Mouse (Mus musculus): ENCODE results near the gene 4931406P16Rik. TPM values are rescaled to one million over a fixed set of nuclear protein-coding genes. Genes with fewer than 3 reads are reported as not detected.
"Not testable (repeated sequence)": the region's sequence is repeated elsewhere in the genome, so short reads cannot be mapped to it uniquely, and the experiment has no call there.

The 4931406P16Rik gene
- polyA plus RNA-seq, 1 experiment from 2014 or later, result 32.5 TPM

DNA sequence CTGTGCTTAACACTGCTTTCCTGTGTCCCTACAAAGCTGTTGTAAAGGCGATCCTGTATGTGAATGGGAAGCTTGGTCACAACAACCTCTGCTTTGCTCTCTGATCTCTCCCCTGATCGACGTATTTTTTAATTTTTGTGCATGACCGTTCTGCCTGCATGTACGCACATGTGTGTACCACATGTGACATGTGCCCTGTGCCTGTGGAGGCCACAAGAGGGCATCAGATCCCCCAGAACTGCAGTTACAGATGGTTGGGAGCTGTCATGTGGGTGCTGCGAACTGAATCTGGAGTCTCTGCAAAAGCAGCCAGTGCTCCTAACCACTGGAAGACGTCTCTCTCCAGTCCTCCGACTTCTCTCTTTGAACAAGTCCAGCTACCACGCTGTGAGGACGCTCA is 91.0 kb downstream of the 4931406P16Rik start:
- no peak overlapping the region for H3K4me2 ChIP-seq
- H3K27me3 ChIP-seq, result no peaks in the 10 kb centered on the region
- H3K4me1 ChIP-seq (replicated peaks), result peaks cover 17% of the 10 kb centered on the region
- 92% methylated on average over 10 of the region's 10 CpGs for WGBS
- no peak overlapping the region for H3K4me3 ChIP-seq
- no peak for ATAC-seq (ENCODE audit: low read depth)
- H3K9me3 ChIP-seq, result no peaks in the 10 kb centered on the region
- peaks cover 96% of the 10 kb centered on the region for H3K36me3 ChIP-seq
- H3K27ac ChIP-seq (replicated peaks), result no peak overlapping the region
- H3K9ac ChIP-seq, result no peak overlapping the region

DNA sequence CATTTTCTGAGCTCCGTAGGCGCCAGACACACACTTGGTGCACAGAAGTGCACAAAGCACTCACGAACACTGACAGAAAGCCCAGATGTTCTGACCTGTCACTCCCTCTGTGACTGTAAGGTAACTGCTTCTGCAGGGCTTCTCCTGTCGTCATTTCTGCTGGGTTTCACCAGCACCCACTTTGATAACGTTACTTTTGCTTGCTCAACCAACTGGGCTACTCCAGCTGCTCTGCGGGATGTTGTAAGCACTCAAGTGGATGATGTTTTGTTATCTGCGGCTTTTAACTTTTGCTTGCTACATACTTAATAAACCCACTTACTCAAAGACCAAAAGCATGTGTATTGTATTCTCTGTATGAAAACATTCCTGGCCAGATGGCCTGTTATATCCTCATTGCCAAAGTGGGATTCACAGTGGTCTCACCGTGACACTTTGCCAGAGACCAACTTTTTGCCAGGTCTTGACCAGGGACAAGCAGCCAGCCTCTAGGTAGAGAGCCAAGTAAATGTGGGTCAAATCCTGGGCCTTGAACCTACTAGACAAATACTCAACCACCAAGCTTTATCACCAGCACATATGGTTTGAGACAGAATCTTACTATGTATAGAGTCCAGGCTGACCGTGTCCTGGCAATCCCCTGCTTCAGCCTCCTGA is 91.6 kb downstream of the 4931406P16Rik start:
- H3K36me3 ChIP-seq, result peaks cover 95% of the 10 kb centered on the region
- no peak overlapping the region for H3K4me2 ChIP-seq
- no peak for ATAC-seq (ENCODE audit: low read depth)
- no peaks in the 10 kb centered on the region for H3K9me3 ChIP-seq
- WGBS, result 88% methylated on average over 9 of the region's 9 CpGs
- H3K27ac ChIP-seq (replicated peaks), result no peak overlapping the region
- peaks cover 11% of the 10 kb centered on the region; the same call in 1 of the 2 replicates for H3K4me1 ChIP-seq (replicated peaks)
- H3K9ac ChIP-seq, result no peak overlapping the region
- no peak overlapping the region for H3K4me3 ChIP-seq
- no peaks in the 10 kb centered on the region for H3K27me3 ChIP-seq

DNA sequence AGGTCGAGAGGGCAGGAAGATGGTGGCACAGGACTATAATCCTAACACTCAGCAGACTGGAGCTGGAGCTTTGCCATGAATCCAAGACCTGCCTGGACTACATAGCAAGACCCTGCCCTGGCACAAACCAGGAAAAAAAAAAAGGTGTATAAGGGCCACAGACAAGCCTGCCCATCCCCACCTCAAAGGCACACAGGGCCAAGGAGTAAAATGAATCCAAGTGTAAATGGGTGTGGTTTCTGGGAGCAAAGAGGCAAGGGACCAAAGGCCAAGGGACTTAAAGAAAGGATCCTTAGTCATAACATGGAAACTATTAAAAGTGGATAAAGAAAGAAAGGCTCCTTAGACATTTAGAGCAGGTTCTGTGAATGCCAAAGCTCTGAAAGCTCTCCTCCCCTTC is 94.9 kb downstream of the 4931406P16Rik start:
- Histone ChIP-seq H3K4me2 (no peak overlapping the region), H3K9ac (no peak overlapping the region), H3K4me1 (replicated peaks) (no peaks in the 10 kb centered on the region), H3K4me3 (no peak overlapping the region), H3K27ac (replicated peaks) (no peak overlapping the region), H3K9me3 (no peaks in the 10 kb centered on the region), H3K27me3 (no peaks in the 10 kb centered on the region), H3K36me3 (peaks cover 92% of the 10 kb centered on the region)
- 69% methylated on average over 1 of the region's 1 CpGs for WGBS
- ATAC-seq (ENCODE audit: low read depth), result no peak

DNA sequence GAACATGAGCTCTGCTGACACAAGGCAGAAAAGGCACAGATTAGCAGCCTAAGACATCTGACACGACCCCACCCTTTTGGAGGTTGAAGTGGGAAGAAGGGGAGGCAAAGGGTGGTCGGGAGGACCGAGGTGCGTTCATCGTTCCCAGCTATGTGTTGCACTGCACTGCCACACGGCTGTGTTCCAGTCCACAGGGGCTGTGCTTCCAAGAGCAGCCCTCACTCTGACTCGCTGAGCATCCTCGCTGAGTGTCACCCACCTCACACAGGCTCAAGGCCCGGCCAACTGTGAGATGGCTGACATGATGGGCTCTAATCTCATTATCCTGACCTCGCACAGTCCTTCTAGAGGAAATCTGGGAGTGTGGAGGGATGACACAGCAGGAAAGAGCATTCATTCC is 96.9 kb downstream of the 4931406P16Rik start:
- ATAC-seq (ENCODE audit: low read depth), result no peak
- Histone ChIP-seq H3K36me3 (peaks cover 92% of the 10 kb centered on the region), H3K4me2 (no peak overlapping the region), H3K9ac (no peak overlapping the region), H3K4me3 (no peak overlapping the region), H3K27ac (replicated peaks) (no peak overlapping the region), H3K4me1 (replicated peaks) (no peaks in the 10 kb centered on the region), H3K27me3 (no peaks in the 10 kb centered on the region), H3K9me3 (no peaks in the 10 kb centered on the region)
- 91% methylated on average over 10 of the region's 10 CpGs for WGBS

DNA sequence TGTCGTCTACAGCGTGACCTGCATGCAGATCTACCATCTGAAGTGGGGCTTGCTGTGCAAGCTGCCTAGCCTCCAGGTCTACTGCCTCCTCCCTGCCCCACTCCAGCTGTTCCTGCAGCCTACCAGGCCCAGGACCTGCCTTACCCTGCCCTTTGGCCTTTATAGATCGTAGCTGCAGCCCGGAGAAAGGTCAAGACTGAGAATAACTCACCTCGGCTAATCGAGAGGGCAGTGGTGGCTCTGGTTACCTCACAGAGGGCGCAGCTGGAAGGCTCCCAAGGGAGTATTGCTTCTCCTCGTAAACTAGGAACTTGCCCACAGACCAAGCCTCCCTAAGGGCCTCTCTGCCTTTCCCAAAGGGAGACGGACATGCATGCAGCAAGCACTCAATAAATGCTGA is 97.9 kb downstream of the 4931406P16Rik start:
- Histone ChIP-seq H3K4me2 (no peak overlapping the region), H3K9ac (no peak overlapping the region), H3K27ac (replicated peaks) (no peak overlapping the region), H3K4me3 (no peak overlapping the region), H3K27me3 (no peaks in the 10 kb centered on the region), H3K36me3 (peaks cover 92% of the 10 kb centered on the region), H3K4me1 (replicated peaks) (no peaks in the 10 kb centered on the region), H3K9me3 (no peaks in the 10 kb centered on the region)
- 85% methylated on average over 9 of the region's 9 CpGs for whole genome bisulfite sequencing
- no peak for ATAC-seq (ENCODE audit: low read depth)

DNA sequence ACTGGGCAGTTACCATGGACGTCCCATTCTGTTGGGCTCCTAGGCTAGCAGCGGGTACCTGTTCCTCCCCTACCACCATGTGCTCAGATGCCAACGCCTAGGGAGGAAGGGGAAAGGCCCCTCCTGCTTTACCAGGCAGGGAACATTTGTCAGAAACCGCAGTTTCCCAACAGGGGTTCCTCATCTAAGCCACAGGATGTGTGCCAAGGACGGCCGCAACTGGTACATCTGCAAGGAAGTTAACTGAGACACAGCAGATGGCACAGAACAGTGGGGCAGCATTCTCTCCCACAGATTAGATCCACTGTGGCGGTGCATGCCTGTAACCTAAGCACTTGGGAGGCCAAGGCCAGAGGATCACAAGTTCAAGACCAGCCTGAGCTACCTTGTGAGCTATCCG is 98.7 kb downstream of the 4931406P16Rik start:
- Histone ChIP-seq H3K36me3 (peaks cover 92% of the 10 kb centered on the region), H3K9ac (no peak overlapping the region), H3K27ac (replicated peaks) (no peak overlapping the region), H3K4me2 (no peak overlapping the region), H3K9me3 (no peaks in the 10 kb centered on the region), H3K4me1 (replicated peaks) (no peaks in the 10 kb centered on the region), H3K4me3 (no peak overlapping the region), H3K27me3 (no peaks in the 10 kb centered on the region)
- ATAC-seq (ENCODE audit: low read depth), result no peak
- 88% methylated on average over 8 of the region's 8 CpGs for WGBS

DNA sequence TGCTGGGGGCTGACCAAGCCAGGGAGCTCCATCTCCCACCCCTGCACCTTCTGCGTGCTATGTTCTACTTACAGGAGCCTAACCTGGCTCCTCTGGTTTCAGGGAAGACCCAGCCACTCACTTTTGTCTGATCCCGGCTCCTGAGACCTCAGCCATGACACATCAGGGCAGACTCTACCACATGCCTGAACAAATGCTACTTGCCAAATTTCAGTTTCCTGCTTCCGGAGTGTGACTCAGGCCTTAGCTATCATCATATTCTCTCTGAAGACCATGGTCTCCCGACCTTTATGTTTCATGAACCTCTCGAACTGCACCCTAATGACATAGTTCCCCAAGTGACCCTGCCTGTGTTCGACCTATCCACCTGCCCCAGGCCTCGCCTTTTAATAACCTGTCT is 100.1 kb downstream of the 4931406P16Rik start:
- H3K4me3 ChIP-seq, result no peak overlapping the region
- H3K4me1 ChIP-seq (replicated peaks), result no peaks in the 10 kb centered on the region
- H3K9me3 ChIP-seq, result no peaks in the 10 kb centered on the region
- no peak overlapping the region for H3K27ac ChIP-seq (replicated peaks)
- no peak for ATAC-seq (ENCODE audit: low read depth)
- WGBS, result 97% methylated on average over 7 of the region's 7 CpGs
- no peaks in the 10 kb centered on the region for H3K27me3 ChIP-seq
- H3K4me2 ChIP-seq, result no peak overlapping the region
- H3K9ac ChIP-seq, result no peak overlapping the region
- peaks cover 95% of the 10 kb centered on the region for H3K36me3 ChIP-seq

DNA sequence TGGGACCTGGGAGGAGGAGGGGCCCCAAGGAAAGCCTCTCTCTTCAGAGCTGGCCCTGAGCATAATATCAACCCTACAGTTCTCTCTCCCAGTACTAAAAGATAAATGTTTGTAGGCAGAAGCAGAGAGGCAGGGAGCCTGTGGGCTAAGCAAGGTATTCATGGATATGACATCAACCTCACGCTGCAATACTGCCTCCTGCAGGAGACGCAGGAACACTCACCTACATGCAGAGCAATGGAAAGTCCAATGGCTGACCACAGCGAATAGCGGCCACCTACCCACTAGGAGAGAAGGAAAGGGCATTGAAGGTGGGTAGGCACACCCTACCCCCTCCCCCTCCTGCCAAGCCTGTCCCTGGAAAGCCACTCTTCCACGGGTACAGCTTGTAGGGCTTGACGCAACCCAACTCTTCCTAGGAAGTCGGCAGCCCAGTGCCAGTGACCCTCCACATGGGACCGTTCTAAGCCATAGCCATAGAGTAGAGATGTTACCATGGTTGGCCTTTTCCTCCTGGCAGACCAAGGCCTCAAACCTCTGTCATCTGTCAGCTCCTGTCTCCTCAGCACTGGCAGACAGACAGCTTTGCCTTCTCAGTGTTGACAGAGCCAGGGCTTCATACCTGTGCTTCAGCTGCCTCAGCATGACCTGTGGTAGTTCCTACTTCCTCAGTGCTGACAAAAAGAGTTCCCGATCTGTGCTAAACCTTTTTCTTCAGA is 105.2 kb downstream of the 4931406P16Rik start:
- WGBS, result 93% methylated on average over 9 of the region's 9 CpGs
- no peaks in the 10 kb centered on the region for H3K27me3 ChIP-seq
- no peak overlapping the region for H3K4me3 ChIP-seq
- no peak overlapping the region for H3K9ac ChIP-seq
- ATAC-seq (ENCODE audit: low read depth), result no peak
- H3K9me3 ChIP-seq, result no peaks in the 10 kb centered on the region
- no peaks in the 10 kb centered on the region for H3K4me1 ChIP-seq (replicated peaks)
- no peak overlapping the region for H3K27ac ChIP-seq (replicated peaks)
- peaks cover 100% of the 10 kb centered on the region for H3K36me3 ChIP-seq
- no peak overlapping the region for H3K4me2 ChIP-seq

DNA sequence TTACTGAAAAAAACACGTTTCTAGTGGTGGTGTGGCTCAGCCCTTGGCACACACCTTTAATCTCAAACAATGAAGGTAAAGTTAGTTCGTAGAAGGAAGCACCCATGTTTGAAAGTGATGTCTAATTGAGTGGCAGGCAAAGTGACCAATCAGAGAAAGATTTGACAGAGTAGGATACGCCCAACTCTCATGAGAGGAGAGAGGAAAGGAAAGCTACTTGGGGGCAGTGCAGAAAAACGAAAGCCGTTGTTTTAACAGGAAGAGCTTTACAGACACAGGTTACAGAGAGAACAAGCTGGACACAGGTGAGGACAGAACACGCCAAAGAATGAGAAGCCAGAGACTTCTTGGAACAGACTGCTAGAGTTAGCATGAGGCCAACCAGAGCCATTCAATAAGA is 107.0 kb downstream of the 4931406P16Rik start:
- Histone ChIP-seq H3K4me3 (no peak overlapping the region), H3K9ac (no peak overlapping the region), H3K36me3 (peaks cover 100% of the 10 kb centered on the region), H3K27ac (replicated peaks) (no peak overlapping the region), H3K9me3 (no peaks in the 10 kb centered on the region), H3K4me2 (no peak overlapping the region), H3K27me3 (no peaks in the 10 kb centered on the region), H3K4me1 (replicated peaks) (no peaks in the 10 kb centered on the region)
- ATAC-seq (ENCODE audit: low read depth), result no peak
- WGBS, result 93% methylated on average over 6 of the region's 6 CpGs

DNA sequence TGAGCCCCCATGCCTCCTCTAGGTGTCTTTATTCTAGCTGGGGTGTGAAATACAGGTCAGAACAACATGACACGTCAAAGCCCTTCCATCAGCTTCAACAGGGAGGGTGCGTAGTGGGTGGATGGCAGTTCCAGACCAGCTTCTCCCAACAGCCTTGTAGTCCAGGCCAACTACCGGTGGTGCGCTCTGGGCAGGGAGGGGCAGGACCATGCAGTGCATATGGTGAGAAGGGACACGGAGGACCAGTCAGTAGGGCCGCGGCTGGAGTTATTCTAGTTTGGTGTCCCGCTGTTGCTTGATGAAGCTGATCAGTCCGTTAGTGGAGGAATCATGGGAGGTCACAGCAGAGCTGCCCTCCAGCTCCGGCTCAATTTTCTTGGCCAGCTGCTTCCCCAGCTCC is 111.2 kb downstream of the 4931406P16Rik start:
- H3K9ac ChIP-seq; H3K4me2 ChIP-seq; H3K27ac ChIP-seq (replicated peaks); ATAC-seq (ENCODE audit: low read depth); H3K27me3 ChIP-seq; H3K4me3 ChIP-seq; H3K4me1 ChIP-seq (replicated peaks); H3K9me3 ChIP-seq: not testable (repeated sequence)
- WGBS, result 86% methylated on average over 10 of the region's 10 CpGs
- H3K36me3 ChIP-seq, result peaks cover 69% of the 10 kb centered on the region

DNA sequence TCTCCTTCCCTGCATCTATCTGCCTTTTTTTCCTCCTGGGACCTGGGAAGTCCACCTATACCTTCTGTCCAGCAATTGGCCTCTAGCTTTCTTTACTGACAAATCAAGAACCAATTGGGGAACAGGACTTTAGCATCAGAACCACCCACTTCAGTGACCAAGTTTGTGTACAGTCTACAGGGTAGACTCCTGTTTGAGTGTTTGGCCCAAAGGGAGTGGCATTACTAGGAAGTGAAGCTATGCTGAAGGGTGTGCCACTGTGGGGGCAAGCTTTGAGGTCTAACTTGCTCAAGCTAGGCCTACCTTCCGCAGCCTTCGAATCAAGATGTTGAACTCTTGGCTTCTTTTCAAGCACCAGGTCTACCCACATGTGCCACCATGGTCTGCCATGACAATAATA is 112.5 kb downstream of the 4931406P16Rik start:
- H3K4me1 ChIP-seq (replicated peaks), result peaks cover 2% of the 10 kb centered on the region
- no peak overlapping the region for H3K9ac ChIP-seq
- 91% methylated on average over 2 of the region's 2 CpGs for WGBS
- ATAC-seq (ENCODE audit: low read depth), result no peak
- H3K4me2 ChIP-seq, result no peak overlapping the region
- no peaks in the 10 kb centered on the region for H3K9me3 ChIP-seq
- no peak overlapping the region for H3K27ac ChIP-seq (replicated peaks)
- peaks cover 56% of the 10 kb centered on the region for H3K36me3 ChIP-seq
- H3K4me3 ChIP-seq, result no peak overlapping the region
- H3K27me3 ChIP-seq, result no peaks in the 10 kb centered on the region

DNA sequence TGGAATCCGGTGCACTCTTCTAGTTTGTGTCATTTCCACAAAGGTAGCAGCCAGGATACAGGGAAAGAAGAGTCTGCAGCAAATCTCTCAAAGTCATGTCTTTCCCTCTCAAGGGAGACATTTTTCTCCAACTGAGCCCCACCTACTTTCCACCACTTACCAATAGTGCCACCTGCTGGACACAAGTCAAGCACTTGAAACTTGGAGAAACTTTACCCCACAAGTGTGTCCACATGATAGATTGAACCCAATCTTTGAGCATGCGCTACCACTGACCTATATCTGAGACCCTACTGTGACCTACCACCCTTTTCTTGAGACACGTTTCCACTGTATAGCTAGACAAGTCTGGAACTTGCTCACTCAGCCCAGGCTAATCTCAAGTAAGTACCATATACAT is 115.0 kb downstream of the 4931406P16Rik start:
- ATAC-seq (ENCODE audit: low read depth), result no peak
- H3K9me3 ChIP-seq, result no peaks in the 10 kb centered on the region
- H3K36me3 ChIP-seq, result peaks cover 38% of the 10 kb centered on the region
- H3K4me2 ChIP-seq, result no peak overlapping the region
- H3K9ac ChIP-seq, result no peak overlapping the region
- H3K27ac ChIP-seq (replicated peaks), result no peak overlapping the region
- 44% methylated on average over 3 of the region's 3 CpGs for WGBS
- H3K4me3 ChIP-seq, result no peak overlapping the region
- H3K27me3 ChIP-seq, result no peaks in the 10 kb centered on the region
- peaks cover 10% of the 10 kb centered on the region for H3K4me1 ChIP-seq (replicated peaks)
